Mouse (Mus musculus): ENCODE data around the gene Sowahb.

The Sowahb gene

DNA sequence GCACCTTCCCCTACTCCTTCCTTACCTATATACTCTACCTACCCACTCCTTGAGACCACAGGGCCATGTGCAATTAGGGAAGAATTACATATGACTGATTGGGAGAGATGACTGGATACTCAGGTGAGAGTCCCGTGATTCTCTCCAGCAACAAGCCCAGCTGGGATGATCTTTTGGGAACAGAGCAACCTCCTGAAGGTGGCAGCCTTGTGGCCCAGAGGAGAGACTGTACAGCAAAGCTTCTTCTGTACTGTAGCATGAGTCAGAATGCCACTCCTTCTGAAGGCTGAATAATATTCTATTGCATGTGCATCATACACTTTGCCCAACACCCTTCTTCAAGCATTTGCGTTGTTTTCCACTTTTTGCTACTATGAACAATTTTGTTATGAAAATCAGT, 42.2 kb downstream of the Sowahb start:
- DNase-seq (ENCODE audit: low spot score in 2 of 2), result no peak

DNA sequence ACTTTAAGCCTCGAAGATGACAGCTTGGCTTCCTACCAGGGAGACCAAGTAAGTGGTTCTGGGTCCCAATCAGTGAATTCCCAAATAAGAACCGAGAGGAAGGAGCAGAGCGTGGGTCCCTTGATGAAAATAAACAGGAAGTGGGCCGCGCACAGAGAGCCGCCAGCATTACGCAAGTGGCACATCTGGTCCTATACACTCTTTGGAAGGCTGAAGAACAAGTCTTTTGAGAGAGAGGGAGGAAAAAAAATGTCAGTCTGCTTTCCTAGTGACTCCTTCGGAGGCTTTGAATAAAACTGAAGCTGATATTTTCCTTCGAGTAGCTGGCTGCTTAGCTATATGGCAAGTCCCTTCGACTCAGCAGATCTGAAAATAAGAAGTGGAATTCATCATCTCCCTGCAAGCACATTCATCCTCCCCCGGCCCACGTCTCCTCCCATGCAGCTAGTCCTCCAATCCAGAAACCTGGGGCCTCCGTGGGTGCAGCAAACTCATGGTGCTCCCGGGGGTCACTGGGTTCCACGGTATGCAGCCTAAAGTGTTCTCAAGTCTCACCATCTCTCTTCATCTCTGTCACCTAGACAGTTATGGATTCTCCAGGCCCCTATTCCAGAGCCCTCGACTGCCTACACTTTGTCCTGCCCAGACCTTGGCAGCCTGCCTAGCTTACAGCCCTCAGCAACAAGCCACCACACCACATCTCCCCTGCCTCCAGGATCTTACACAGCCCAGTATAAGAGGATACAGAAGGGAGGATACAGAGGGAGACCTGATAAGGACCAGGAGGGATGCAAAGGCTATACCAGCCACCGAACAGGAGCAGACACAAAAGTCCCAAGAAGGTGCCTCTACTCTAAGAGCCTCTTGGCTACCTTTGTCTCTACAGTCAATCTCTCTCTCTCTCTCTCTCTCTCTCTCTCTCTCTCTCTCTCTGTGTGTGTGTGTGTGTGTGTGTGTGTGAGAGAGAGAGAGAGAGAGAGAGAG, 43.8 kb downstream of the Sowahb start:
- DNase-seq (ENCODE audit: low spot score in 2 of 2), result peak; percentile 76 to 84

DNA sequence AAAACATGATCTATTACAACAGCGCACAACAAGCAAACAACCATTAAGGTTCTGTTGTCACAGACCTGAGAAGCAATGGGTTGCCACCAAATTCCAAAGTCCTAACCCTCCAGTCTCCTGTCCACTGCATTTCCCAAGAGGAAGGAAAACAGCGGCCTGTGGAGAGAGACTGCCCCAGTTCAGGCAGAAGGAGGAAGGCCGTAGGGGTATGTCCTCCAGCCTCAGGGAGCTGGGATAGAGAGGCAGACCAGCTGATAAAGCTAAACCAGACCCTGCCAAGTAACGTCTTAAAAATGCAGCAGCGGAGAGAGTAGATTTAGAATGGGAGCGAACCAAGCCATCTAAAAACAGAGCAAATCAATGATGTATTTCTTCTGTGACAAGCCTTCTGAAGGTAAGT, 44.8 kb downstream of the Sowahb start:
- no peak for DNase-seq (ENCODE audit: low spot score in 2 of 2)

DNA sequence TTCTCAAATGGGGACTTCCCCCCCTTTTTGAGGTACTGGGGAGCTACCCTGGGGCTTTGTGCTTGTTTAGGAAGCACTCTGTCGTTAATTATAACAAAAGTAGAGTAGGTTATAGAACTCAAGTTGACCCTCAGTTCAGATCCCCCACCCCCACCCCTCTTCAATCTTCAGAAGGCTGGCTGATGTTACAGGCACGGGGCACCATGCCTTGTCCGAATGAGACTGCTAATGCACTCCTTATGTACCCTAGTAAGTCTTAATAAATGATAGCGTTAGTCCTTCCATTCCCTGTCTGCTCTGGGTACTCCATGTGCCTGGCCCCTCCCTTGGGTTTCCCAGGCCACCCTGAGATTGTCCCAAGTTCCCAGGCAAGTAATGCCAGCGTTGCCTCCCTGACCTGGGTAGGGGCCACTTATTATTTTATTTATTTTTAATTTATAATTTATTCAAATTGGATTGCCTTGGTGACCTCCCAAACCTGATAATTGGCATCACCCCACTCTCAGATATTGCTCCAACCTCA, 46.3 kb downstream of the Sowahb start:
- no peak for DNase-seq (ENCODE audit: low spot score in 2 of 2)

DNA sequence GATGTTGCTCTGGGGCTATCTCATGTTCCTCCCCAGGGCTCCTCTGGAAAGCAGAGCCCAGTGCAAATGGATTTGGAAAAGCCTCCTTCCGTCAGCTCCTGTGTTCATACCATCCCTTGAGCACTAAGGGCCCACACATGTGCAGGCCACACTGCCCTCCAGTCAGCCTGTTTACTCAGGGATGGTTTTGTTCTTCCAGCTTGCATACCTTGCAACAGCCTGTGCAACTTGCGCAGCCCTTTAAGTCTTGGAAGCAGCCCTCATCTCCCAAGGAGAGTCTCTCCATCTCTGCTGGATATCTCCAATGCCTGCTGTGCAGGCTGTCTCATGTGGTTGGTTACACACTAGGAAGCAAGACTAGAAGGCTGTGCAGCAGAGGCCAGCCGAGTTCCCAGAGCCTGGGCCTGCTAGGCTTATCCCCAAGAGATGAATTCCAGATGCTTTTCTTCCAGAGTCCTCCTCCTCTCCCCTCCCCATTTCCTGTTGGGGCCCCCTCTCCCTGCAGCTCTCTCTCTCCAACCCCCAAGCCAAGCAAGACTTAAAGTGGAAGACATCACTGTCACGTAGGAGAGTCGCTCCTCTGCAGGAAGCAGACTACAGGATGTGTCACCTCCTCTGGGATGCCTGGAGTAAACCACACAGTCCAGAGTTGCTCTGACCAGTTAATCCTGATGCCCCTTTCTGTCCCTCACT, 47.2 kb downstream of the Sowahb start:
- DNase-seq (ENCODE audit: low spot score in 2 of 2), result no peak

DNA sequence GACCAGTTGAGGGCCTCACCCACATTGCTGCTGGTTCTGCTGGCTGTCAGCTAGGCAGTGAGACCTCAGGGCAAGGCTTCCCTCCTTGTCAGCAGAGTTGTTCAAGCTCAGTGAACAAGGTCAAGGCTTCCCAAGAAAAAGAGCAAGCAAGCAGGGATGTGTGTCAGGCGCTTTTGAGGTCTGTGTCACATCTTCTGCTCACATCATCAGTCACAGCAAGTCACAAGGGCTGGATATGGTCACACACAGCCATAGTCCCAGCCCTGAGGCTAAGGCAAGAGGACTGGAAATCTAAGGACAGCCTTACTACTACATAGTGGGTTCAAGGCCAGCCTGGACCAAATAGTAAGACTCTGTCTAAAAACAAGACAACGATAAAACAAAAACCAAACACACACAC, 50.0 kb downstream of the Sowahb start:
- no peak for DNase-seq (ENCODE audit: low spot score in 2 of 2)

DNA sequence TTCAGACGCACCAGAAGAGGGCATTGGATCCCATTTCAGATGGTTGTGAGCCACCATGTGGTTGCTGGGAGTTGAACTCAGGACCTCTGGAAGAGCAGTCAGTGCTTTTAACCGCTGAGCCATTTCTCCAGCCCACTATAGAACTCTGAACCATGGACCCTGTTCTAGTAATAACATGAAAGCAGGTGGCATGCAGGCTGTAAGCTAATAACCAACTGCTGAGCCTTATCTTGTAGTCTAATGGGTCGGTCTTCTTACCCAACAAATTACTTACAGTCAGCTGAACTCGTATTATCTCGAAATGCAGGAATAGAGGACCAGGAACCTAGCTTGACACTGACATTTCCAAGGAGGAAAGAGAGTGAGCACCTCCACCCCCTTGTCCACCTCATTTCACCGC, 50.5 kb downstream of the Sowahb start:
- DNase-seq (ENCODE audit: low spot score in 2 of 2), result no peak

DNA sequence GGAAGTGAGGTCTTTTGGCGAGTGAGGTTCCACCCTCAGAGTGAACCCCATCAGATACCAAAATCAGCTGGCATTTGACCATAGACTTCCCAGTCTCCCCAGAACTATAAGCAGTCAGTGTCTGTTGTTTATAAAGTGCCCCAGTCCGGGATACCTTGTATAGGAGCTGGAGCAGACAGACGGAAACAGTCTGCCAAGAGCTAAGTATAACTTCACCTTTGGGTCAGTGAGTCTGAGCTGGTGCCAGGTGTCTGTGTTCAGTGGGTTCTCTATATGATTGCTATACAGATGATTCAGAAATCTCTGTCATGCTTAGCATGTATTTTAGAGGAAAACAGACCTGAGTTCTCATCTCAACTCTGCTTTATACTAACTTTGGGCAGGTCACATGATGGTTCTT, 52.7 kb downstream of the Sowahb start:
- no peak for DNase-seq (ENCODE audit: low spot score in 2 of 2)
